Mouse (Mus musculus) myocyte (in vitro differentiated cells): ENCODE results near the gene Macrod2. TPM values are rescaled to one million over a fixed set of nuclear protein-coding genes. Genes with fewer than 3 reads are reported as not detected.

Experiments used
- H3K27me3 ChIP-seq: one replicate; pipeline ENCODE4 v1.6.1; 2011; ENCODE audit not compliant: control insufficient read depth, insufficient read depth, insufficient read length
- H3K36me3 ChIP-seq: one replicate; pipeline ENCODE4 v1.6.1; 2011; ENCODE audit not compliant: control insufficient read depth, insufficient read depth
- H3K4me2 ChIP-seq: one replicate; pipeline ENCODE4 v1.6.1; 2011; ENCODE audit warnings: low read depth, control low read depth
- H3K4me3 ChIP-seq: one replicate; pipeline ENCODE4 v1.5.1; 2011; ENCODE audit warnings: mild to moderate bottlenecking, control low read depth, moderate library complexity
- H3K79me2 ChIP-seq: one replicate; pipeline ENCODE4 v1.6.1; 2011; ENCODE audit not compliant: control insufficient read depth, insufficient read depth
- H3ac ChIP-seq: one replicate; pipeline ENCODE4 v1.6.1; 2011; ENCODE audit not compliant: control insufficient read depth, insufficient read length
- CEBPB ChIP-seq: IDR thresholded peaks from 2 replicates; pipeline ENCODE4 v1.6.1; 2011; ENCODE audit warnings: mild to moderate bottlenecking, moderate library complexity; ENCODE audit not compliant: poor library complexity, insufficient read depth, severe bottlenecking
- E2F4 ChIP-seq: IDR thresholded peaks from one replicate; pipeline ENCODE4 v1.6.1; 2011; ENCODE audit warnings: mild to moderate bottlenecking, control low read depth, moderate library complexity; ENCODE audit not compliant: insufficient read depth
- MAX ChIP-seq: IDR thresholded peaks from one replicate; pipeline ENCODE4 v1.6.1; 2011; ENCODE audit warnings: low read depth, mild to moderate bottlenecking, control low read depth
- MYOD1 ChIP-seq, 3 experiments: IDR thresholded peaks; one replicate each; pipeline ENCODE4 v1.6.1; 2011; ENCODE audit warnings: control low read depth in 2 of 3, low read depth in 2 of 3, mild to moderate bottlenecking in 2 of 3, moderate library complexity in 1 of 3; ENCODE audit not compliant: insufficient read length in 2 of 3, control insufficient read depth in 1 of 3
- MYOG ChIP-seq, 3 experiments: IDR thresholded peaks; one replicate each; pipeline ENCODE4 v1.6.1; 2011; ENCODE audit warnings: control low read depth in 2 of 3, low read depth in 2 of 3, mild to moderate bottlenecking in 2 of 3; ENCODE audit not compliant: insufficient read length in 2 of 3, control insufficient read depth in 1 of 3, insufficient read depth in 1 of 3
- POLR2A ChIP-seq: IDR thresholded peaks from one replicate; pipeline ENCODE4 v1.6.1; 2011; ENCODE audit warnings: low read depth, mild to moderate bottlenecking, control low read depth, moderate library complexity; ENCODE audit not compliant: insufficient read length
- POLR2AphosphoS2 ChIP-seq: IDR thresholded peaks from one replicate; pipeline ENCODE4 v1.6.1; 2011; ENCODE audit warnings: low read depth, control low read depth; ENCODE audit not compliant: insufficient read length
- REST ChIP-seq: IDR thresholded peaks from one replicate; pipeline ENCODE4 v1.6.1; 2011; ENCODE audit warnings: mild to moderate bottlenecking, control low read depth, moderate library complexity; ENCODE audit not compliant: insufficient read depth, insufficient read length
- SRF ChIP-seq: IDR thresholded peaks from one replicate; pipeline ENCODE4 v1.6.1; 2011; ENCODE audit warnings: low read depth; ENCODE audit not compliant: control insufficient read depth, insufficient read length
- TCF12 ChIP-seq: IDR thresholded peaks from one replicate; pipeline ENCODE4 v1.6.1; 2011; ENCODE audit warnings: mild to moderate bottlenecking, control low read depth; ENCODE audit not compliant: poor library complexity, insufficient read depth, severe bottlenecking
- TCF3 ChIP-seq: IDR thresholded peaks from one replicate; pipeline ENCODE4 v1.6.1; 2011; ENCODE audit warnings: low read depth, control low read depth; ENCODE audit not compliant: insufficient read length
- USF1 ChIP-seq: IDR thresholded peaks from one replicate; pipeline ENCODE4 v1.6.1; 2011; ENCODE audit warnings: low read depth, mild to moderate bottlenecking, control low read depth, moderate library complexity
- polyA plus RNA-seq: library from polyadenylated mRNA; unstranded; fragments of >200 nt; fragmentation: generic; extraction: Trizol; gene quantifications from one replicate; pipeline ENCODE4 v1.2.1, GENCODE M21; 2012; ENCODE audit warnings: missing spikeins

Gene Macrod2
- polyA plus RNA-seq, 1 experiment, result 0.96 TPM

GRCm38 (mm10) chr2:142169649-142170048 lies 1774.5 kb downstream of the Macrod2 start:
- TF ChIP-seq TCF12, result no peak
- no peak for TF ChIP-seq POLR2AphosphoS2
- no peak for TF ChIP-seq USF1
- TF ChIP-seq MAX, result no peak
- TF ChIP-seq REST, result no peak
- TF ChIP-seq TCF3, result no peak
- TF ChIP-seq SRF, result no peak
- TF ChIP-seq POLR2A, result no peak
- no peak for TF ChIP-seq MYOG (IDR thresholded peaks at IDR 0.05; ENCODE audit: control insufficient read depth in 1 of 3, insufficient read depth in 1 of 3, insufficient read length in 2 of 3, low read depth in 2 of 3)
- TF ChIP-seq E2F4, result no peak
- no peak for TF ChIP-seq CEBPB
- no peak for TF ChIP-seq MYOD1 (IDR thresholded peaks at IDR 0.05; ENCODE audit: control insufficient read depth in 1 of 3, insufficient read length in 2 of 3, low read depth in 2 of 3)
- no peak overlapping the region for H3ac ChIP-seq
- no peaks in the 10 kb centered on the region for H3K36me3 ChIP-seq
- H3K79me2 ChIP-seq, result no peaks in the 10 kb centered on the region
- H3K4me3 ChIP-seq, result no peak overlapping the region
- H3K27me3 ChIP-seq, result no peaks in the 10 kb centered on the region
- H3K4me2 ChIP-seq, result no peak overlapping the region

- no peaks in the 10 kb centered on the region for H3K36me3 ChIP-seq
- H3K79me2 ChIP-seq, result no peaks in the 10 kb centered on the region
- no peak overlapping the region for H3ac ChIP-seq
- H3K27me3 ChIP-seq, result no peaks in the 10 kb centered on the region
- no peak overlapping the region for H3K4me2 ChIP-seq
- TF ChIP-seq CEBPB (no peak), TCF12 (no peak), MYOG (IDR thresholded peaks at IDR 0.05; ENCODE audit: control insufficient read depth in 1 of 3, insufficient read depth in 1 of 3, insufficient read length in 2 of 3, low read depth in 2 of 3) (no peak)
- no peak overlapping the region for H3K4me3 ChIP-seq
These were observed 1777.6 kb downstream of the Macrod2 start for GRCm38 (mm10) chr2:142172706-142173105.

- Histone ChIP-seq H3K4me2 (no peak overlapping the region), H3K4me3 (no peak overlapping the region), H3K36me3 (no peaks in the 10 kb centered on the region)
These were observed 1778.9 kb downstream of the Macrod2 start for GRCm38 (mm10) chr2:142174039-142174438.

GRCm38 (mm10) chr2:142186922-142187321 lies 1791.8 kb downstream of the Macrod2 start:
- H3ac ChIP-seq, result no peak overlapping the region
- no peak overlapping the region for H3K4me2 ChIP-seq
- no peak for TF ChIP-seq SRF
- TF ChIP-seq MAX, result no peak
- no peak for TF ChIP-seq MYOD1 (IDR thresholded peaks at IDR 0.05; ENCODE audit: control insufficient read depth in 1 of 3, insufficient read length in 2 of 3, low read depth in 2 of 3)
- no peak for TF ChIP-seq TCF12
- no peak for TF ChIP-seq TCF3
- TF ChIP-seq POLR2A, result no peak
- TF ChIP-seq E2F4, result no peak
- TF ChIP-seq MYOG (IDR thresholded peaks at IDR 0.05; ENCODE audit: control insufficient read depth in 1 of 3, insufficient read depth in 1 of 3, insufficient read length in 2 of 3, low read depth in 2 of 3), result no peak
- no peak for TF ChIP-seq REST
- TF ChIP-seq CEBPB, result no peak
- no peak for TF ChIP-seq POLR2AphosphoS2
- no peak for TF ChIP-seq USF1
- no peaks in the 10 kb centered on the region for H3K79me2 ChIP-seq
- H3K36me3 ChIP-seq, result no peaks in the 10 kb centered on the region
- no peaks in the 10 kb centered on the region for H3K27me3 ChIP-seq
- no peak overlapping the region for H3K4me3 ChIP-seq

More at GRCm38 (mm10) chr2:142174039-142174438, 1778.9 kb downstream of the Macrod2 start:
- no peak for TF ChIP-seq USF1
- Histone ChIP-seq H3K79me2 (no peaks in the 10 kb centered on the region), H3ac (no peak overlapping the region), H3K27me3 (no peaks in the 10 kb centered on the region)

- no peak overlapping the region for H3K4me2 ChIP-seq
- no peaks in the 10 kb centered on the region for H3K36me3 ChIP-seq
- no peak overlapping the region for H3K4me3 ChIP-seq
- no peaks in the 10 kb centered on the region for H3K27me3 ChIP-seq
- TF ChIP-seq CEBPB (no peak), REST (no peak), TCF12 (no peak)
- H3K79me2 ChIP-seq, result no peaks in the 10 kb centered on the region
- H3ac ChIP-seq, result no peak overlapping the region
These were observed 1792.3 kb downstream of the Macrod2 start for GRCm38 (mm10) chr2:142187428-142187827.
